Mouse (Mus musculus) kidney, adult 2 months (tissue): Measurements from ENCODE around the gene Uqcr11. TPM values are rescaled to one million over a fixed set of nuclear protein-coding genes. Genes with fewer than 3 reads are reported as not detected.

Experiments
- DNase-seq: peaks from one replicate; pipeline ENCODE4 v3.0.0; 2021
- H3K27ac ChIP-seq: fragments of 200-500 bp; 2 replicates; pipeline ENCODE4 v1.5.1; 2012; ENCODE audit warnings: low read depth, low read length, control low read depth, inconsistent platforms; ENCODE audit not compliant: insufficient read depth
- H3K27me3 ChIP-seq: fragments of 200-500 bp; replicated peaks from 2 replicates; pipeline ENCODE4 v1.6.1; 2012; ENCODE audit warnings: mild to moderate bottlenecking, moderate library complexity, low read length, inconsistent platforms; ENCODE audit not compliant: control insufficient read depth, insufficient read depth
- H3K36me3 ChIP-seq: fragments of 200-500 bp; 2 replicates; pipeline ENCODE4 v1.6.1; 2012; ENCODE audit warnings: mild to moderate bottlenecking, moderate library complexity, low read length, inconsistent platforms; ENCODE audit not compliant: control insufficient read depth, insufficient read depth
- H3K4me1 ChIP-seq: fragments of 200-500 bp; 2 replicates; pipeline ENCODE4 v1.6.1; 2011; ENCODE audit warnings: low read length; ENCODE audit not compliant: control insufficient read depth, insufficient read depth
- H3K4me3 ChIP-seq: fragments of 200-500 bp; 2 replicates; pipeline ENCODE4 v1.5.1; 2011; ENCODE audit warnings: mild to moderate bottlenecking, low read depth, low read length, control low read depth; ENCODE audit not compliant: insufficient read depth
- CTCF ChIP-seq: fragments of 200-500 bp; conservative IDR thresholded peaks from 2 replicates; pipeline ENCODE4 v1.5.1; 2011; ENCODE audit warnings: low read depth, mild to moderate bottlenecking, control low read depth, low read length, moderate library complexity, mixed read lengths; ENCODE audit not compliant: insufficient read depth, insufficient read length
- POLR2A ChIP-seq: fragments of 200-500 bp; IDR thresholded peaks from one replicate; pipeline ENCODE4 v1.6.1; 2011; ENCODE audit warnings: low read depth, low read length, control low read depth
- WGBS: fragments of 180-500 bp; shearing (Covaris S2); methylation state at CpG from one replicate; pipeline ENCODE4 v1.1.7; 2018; 5-methylcytosine and 5-hydroxymethylcytosine counted together
- polyA plus RNA-seq: library from polyadenylated mRNA; depleted of rRNA; stranded (reverse); fragments of >200 nt; gene quantifications from 2 replicates; pipeline ENCODE4 v1.2.3, GENCODE M21; 2012; rRNA removed

Gene Uqcr11
- 3,960 and 3,968 TPM in 2 replicates for polyA plus RNA-seq

- H3K27me3 ChIP-seq, result no peaks in the 10 kb centered on the region
- peak; percentile 37 for TF ChIP-seq POLR2A
- no peak for TF ChIP-seq CTCF
- peak within 1 kb of the TSS; percentile 93 for H3K4me3 ChIP-seq
- peaks cover 12% of the 10 kb centered on the region for H3K4me1 ChIP-seq
- no peaks in the 10 kb centered on the region; the same call in 1 of the 2 replicates for H3K36me3 ChIP-seq
- peak within 1 kb of the TSS; percentile 81 for H3K27ac ChIP-seq
- DNase-seq, result peak; percentile 96
- under 1% methylated on average over 27 of the region's 27 CpGs for WGBS
These were observed at the start of gene Uqcr11 for GRCm38 (mm10) chr10:80406684-80407501. TSS of gene Uqcr11 (minus strand) at chr10:80406830.

GRCm38 (mm10) chr10:80455697-80456096 is 49.1 kb upstream of the Uqcr11 start:
- Histone ChIP-seq H3K27me3 (no peaks in the 10 kb centered on the region), H3K4me3 (no peak overlapping the region), H3K27ac (no peak overlapping the region), H3K36me3 (no peaks in the 10 kb centered on the region), H3K4me1 (peaks cover 4% of the 10 kb centered on the region; the same call in 1 of the 2 replicates)
- DNase-seq, result no peak
- WGBS, result 94% methylated on average over 5 of the region's 5 CpGs
- TF ChIP-seq POLR2A, result no peak
- no peak for TF ChIP-seq CTCF

GRCm38 (mm10) chr10:80454781-80455180 is 48.2 kb upstream of the Uqcr11 start:
- Histone ChIP-seq H3K27ac (no peak overlapping the region), H3K27me3 (no peaks in the 10 kb centered on the region), H3K4me1 (no peaks in the 10 kb centered on the region), H3K4me3 (no peak overlapping the region), H3K36me3 (no peaks in the 10 kb centered on the region)
- WGBS, result 88% methylated on average over 5 of the region's 5 CpGs
- DNase-seq, result no peak
- TF ChIP-seq POLR2A (no peak), CTCF (no peak)

GRCm38 (mm10) chr10:80453601-80454000 is 47.0 kb upstream of the Uqcr11 start:
- no peaks in the 10 kb centered on the region for H3K27me3 ChIP-seq
- no peak for DNase-seq
- H3K4me1 ChIP-seq, result no peaks in the 10 kb centered on the region
- TF ChIP-seq POLR2A (no peak), CTCF (no peak)
- H3K4me3 ChIP-seq, result no peak overlapping the region
- no peak overlapping the region for H3K27ac ChIP-seq
- H3K36me3 ChIP-seq, result no peaks in the 10 kb centered on the region
- WGBS, result 60% methylated on average over 10 of the region's 10 CpGs

DNA sequence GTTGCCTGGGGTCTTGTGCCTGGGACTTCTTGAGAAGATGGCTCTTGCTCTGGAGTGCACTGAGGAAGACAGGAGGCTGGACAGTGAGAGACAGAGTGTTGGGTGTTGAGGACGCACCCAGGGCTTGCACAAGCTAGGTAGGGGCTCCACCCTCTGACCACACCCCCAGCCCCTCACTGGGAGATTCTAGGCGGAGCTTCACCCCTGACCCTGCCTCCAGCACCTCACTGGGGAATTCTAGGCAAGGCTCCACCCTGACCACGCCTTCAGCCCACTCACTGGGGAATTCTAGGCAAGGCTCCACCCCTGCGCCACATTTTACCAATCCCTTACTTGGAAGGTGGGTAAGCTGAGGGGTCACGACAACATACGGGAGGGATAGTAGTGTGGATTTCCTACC is 44.0 kb upstream of the Uqcr11 start:
- Histone ChIP-seq H3K27me3 (no peaks in the 10 kb centered on the region), H3K4me3 (no peak overlapping the region), H3K36me3 (no peaks in the 10 kb centered on the region), H3K4me1 (no peaks in the 10 kb centered on the region; the same call in 1 of the 2 replicates), H3K27ac (no peak overlapping the region)
- TF ChIP-seq POLR2A (no peak), CTCF (no peak)
- 24% methylated on average over 6 of the region's 6 CpGs for WGBS
- no peak for DNase-seq

DNA sequence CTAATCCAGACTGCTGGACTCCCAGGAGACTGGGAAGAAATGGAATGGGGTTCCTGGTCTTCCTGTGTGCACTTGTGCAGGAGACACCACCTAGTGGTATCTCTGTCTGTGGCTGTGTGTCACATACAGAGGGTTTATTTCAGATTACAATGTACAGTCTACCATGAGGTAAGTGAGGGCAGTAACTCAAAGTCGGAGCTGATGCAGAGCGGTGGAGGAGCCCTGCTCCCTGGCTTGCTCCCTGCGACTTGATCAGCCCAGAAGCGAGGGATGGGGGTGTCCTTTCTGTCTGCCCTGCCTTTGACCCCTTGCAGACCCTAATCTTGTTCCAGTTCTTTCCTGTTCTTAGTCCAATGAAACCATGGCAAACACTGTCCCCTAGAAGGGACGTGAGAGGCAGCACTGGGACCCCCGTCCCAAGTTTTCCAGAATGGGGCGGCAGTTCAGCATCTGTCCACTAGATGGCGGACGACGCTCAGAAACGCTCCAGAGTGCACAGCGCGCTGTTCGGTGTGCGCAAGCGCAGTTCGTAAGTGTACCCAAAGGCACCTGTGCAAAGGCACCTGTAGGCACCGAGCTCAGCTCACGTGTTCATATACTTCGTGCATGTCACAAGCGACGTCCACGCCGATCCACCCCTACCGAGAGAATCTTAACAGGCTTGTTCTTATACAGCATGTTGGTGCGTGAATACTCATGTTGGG is 39.4 kb upstream of the Uqcr11 start:
- Histone ChIP-seq H3K4me3 (no peak overlapping the region), H3K36me3 (no peaks in the 10 kb centered on the region), H3K27ac (no peak overlapping the region), H3K27me3 (no peaks in the 10 kb centered on the region), H3K4me1 (no peaks in the 10 kb centered on the region; the same call in 1 of the 2 replicates)
- peak; percentile 85 for DNase-seq
- TF ChIP-seq POLR2A (no peak), CTCF (peak; percentile 95)
- 8% methylated on average over 26 of the region's 26 CpGs for WGBS

DNA sequence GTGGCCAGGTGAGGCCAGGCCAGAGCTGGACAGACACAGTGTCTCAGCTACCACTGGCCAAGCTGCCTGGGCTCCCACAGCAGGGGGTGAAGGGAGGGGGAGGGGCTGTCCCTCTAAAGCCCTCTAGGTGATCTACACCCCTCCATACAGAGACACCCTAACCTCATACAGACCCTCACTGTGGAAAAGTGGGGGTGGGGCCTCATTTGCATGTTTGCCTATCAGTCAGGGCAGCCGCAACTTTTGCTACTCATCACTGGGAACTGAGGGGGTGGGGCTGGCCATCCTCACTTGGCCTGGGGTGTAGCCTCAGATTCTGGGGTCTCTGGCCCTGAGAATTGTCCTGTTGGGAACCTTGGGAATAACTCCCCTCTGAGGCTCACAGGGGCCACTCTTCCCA is 38.4 kb upstream of the Uqcr11 start:
- no peak for TF ChIP-seq CTCF
- no peak for TF ChIP-seq POLR2A
- Histone ChIP-seq H3K4me1 (no peaks in the 10 kb centered on the region; the same call in 1 of the 2 replicates), H3K27me3 (no peaks in the 10 kb centered on the region), H3K36me3 (no peaks in the 10 kb centered on the region), H3K27ac (no peak overlapping the region), H3K4me3 (no peak overlapping the region)
- DNase-seq, result no peak
- WGBS, result 91% methylated on average over 1 of the region's 1 CpGs
